Mouse (Mus musculus) E14TG2a.4 (cell line): Measurements from ENCODE around the gene Slc8b1.

Source experiments
- CTCF ChIP-seq: conservative IDR thresholded peaks from 2 replicates; pipeline ENCODE4 v1.5.1; 2014; ENCODE audit warnings: low read length
- NANOG ChIP-seq: IDR thresholded peaks from 2 replicates; pipeline ENCODE4 v1.6.1; 2014; ENCODE audit warnings: borderline replicate concordance, low read length, mixed read lengths
- POU5F1 ChIP-seq: IDR thresholded peaks from 2 replicates; pipeline ENCODE4 v1.6.1; 2014; ENCODE audit warnings: low read length, borderline replicate concordance

GRCm38 (mm10) chr5:120569791-120570190, 58.8 kb downstream of the Slc8b1 start:
- TF ChIP-seq CTCF (no peak), POU5F1 (no peak), NANOG (no peak)
